Mouse (Mus musculus) lung, postnatal 0 days (tissue): ENCODE results near the gene Rint1. TPM values are rescaled to one million over a fixed set of nuclear protein-coding genes. Genes with fewer than 3 reads are reported as not detected.

ENCODE experiments used
- ATAC-seq: fragments of 200-750 bp; cut with Nextera tagmentation; 2 replicates; pipeline ENCODE4 v1.8.0; 2017; ENCODE audit warnings: moderate library complexity
- DNase-seq: peaks from one replicate; pipeline ENCODE4 v3.0.0-alpha.2; 2016; ENCODE audit warnings: low spot score
- H3K27ac ChIP-seq: fragments of 300-500 bp; sonication (generic); 2 replicates; pipeline ENCODE4 v1.5.1; 2014; ENCODE audit warnings: antibody characterized with exemption, mild to moderate bottlenecking, low read length, mixed read lengths
- H3K27me3 ChIP-seq: fragments of 300-500 bp; sonication (generic); replicated peaks from 2 replicates; pipeline ENCODE4 v1.6.1; 2014; ENCODE audit warnings: low read length, mixed read lengths; ENCODE audit not compliant: insufficient read depth
- H3K36me3 ChIP-seq: fragments of 300-500 bp; sonication (generic); 2 replicates; pipeline ENCODE4 v1.6.1; 2014; ENCODE audit warnings: low read length, mixed read lengths; ENCODE audit not compliant: insufficient read depth
- H3K4me1 ChIP-seq: fragments of 300-500 bp; sonication (generic); 2 replicates; pipeline ENCODE4 v1.6.1; 2014; ENCODE audit warnings: antibody characterized with exemption, low read depth, low read length, mixed read lengths; ENCODE audit not compliant: insufficient read depth
- H3K4me2 ChIP-seq: fragments of 300-500 bp; sonication (generic); replicated peaks from 2 replicates; pipeline ENCODE4 v1.6.1; 2014; ENCODE audit warnings: low read depth, mild to moderate bottlenecking, low read length, moderate library complexity, mixed read lengths
- H3K4me3 ChIP-seq: fragments of 300-500 bp; sonication (generic); 2 replicates; pipeline ENCODE4 v1.5.1; 2014; ENCODE audit warnings: low read depth, low read length
- H3K9ac ChIP-seq: fragments of 300-500 bp; sonication (generic); replicated peaks from 2 replicates; pipeline ENCODE4 v1.6.1; 2014; ENCODE audit warnings: low read depth, mild to moderate bottlenecking
- H3K9me3 ChIP-seq: fragments of 300-500 bp; sonication (generic); 2 replicates; pipeline ENCODE4 v1.6.1; 2016; ENCODE audit warnings: low read length, mixed read lengths
- CTCF ChIP-seq: IDR thresholded peaks from 2 replicates; pipeline ENCODE4 v1.5.1; 2016; ENCODE audit warnings: antibody characterized with exemption, mild to moderate bottlenecking
- EP300 ChIP-seq: IDR thresholded peaks from 2 replicates; pipeline ENCODE4 v1.6.1; 2016; ENCODE audit warnings: antibody characterized with exemption, mild to moderate bottlenecking, control low read depth
- WGBS: fragments of 180-500 bp; shearing (Covaris S2); extraction: QIAGEN DNeasy Blood & Tissue Kit; methylation state at CpG from one replicate; pipeline ENCODE4 v1.1.7; 2014; 5-methylcytosine and 5-hydroxymethylcytosine counted together
- polyA plus RNA-seq: library from polyadenylated mRNA; unstranded; fragments of >200 nt; fragmentation: Nextera tagmentation; extraction: Ambion mirVana; gene quantifications from 2 replicates; pipeline ENCODE4 v1.2.1, GENCODE M21; 2015

The Rint1 gene
- 19.7 and 21.3 TPM in 2 replicates for polyA plus RNA-seq

DNA sequence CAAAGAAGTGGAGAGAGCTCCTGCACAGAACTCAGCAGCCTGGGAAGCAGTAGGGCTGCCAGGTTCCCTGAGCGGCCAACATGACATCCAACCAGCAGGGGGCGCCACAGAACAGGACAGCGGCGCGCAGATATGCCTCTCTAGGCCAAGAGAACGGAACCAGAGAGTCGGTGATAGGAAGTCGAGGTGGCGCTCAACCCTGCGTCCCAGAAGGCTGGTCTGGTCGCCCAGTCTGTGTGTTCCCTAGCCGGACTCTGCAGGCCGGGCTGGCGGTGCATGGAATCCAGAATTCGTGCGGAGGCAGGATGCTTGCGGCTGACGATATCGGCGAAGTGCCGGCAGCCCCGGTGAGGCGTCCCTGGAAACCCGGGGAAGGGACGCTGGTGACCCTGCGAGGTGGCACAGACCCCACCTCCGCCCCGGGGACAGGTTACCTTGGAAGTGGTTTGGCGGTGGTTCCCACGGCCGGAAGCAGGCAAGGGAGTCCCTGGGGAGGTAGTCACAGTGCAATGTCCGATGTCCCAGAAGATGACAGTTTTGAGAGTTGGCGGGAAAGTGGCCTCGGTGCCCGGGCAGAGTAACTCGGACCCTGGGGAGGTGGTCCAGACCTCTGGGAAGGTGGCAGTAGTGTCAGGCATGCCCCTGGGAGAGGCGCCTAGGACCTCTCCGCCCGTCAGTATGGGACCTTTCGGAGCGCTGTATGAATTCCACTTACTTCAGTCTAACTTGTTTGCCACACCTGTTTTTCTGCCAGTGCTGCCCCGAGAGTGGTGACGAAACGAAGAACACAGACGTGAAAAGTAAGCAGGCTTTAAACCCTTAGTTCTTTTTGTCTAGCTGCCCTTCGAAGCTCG lies at the start of gene Rint1:
Gene Rint1 (plus strand): TSS at position 176 of the 854 bp plus-strand sequence.
- H3K4me3 ChIP-seq = peak within 1 kb of the TSS; percentile 83
- H3K27ac ChIP-seq = peak within 1 kb of the TSS; percentile 83
- DNase-seq (peak; percentile 95), ATAC-seq (peak; percentile 82)
- TF ChIP-seq CTCF (peak; percentile 99), EP300 (no peak)
- no peaks in the 10 kb centered on the region for H3K27me3 ChIP-seq
- WGBS = 2% methylated on average over 47 of the region's 47 CpGs
- H3K9me3 ChIP-seq = no peaks in the 10 kb centered on the region
- H3K4me2 ChIP-seq = peak within 1 kb of the TSS; percentile 83
- H3K4me1 ChIP-seq = 0 out of 2 replicates have a peak, but pooled peaks cover 5% of the 10 kb centered on the region
- H3K36me3 ChIP-seq = no peaks in the 10 kb centered on the region
- peak within 1 kb of the TSS; percentile 76 for H3K9ac ChIP-seq

DNA sequence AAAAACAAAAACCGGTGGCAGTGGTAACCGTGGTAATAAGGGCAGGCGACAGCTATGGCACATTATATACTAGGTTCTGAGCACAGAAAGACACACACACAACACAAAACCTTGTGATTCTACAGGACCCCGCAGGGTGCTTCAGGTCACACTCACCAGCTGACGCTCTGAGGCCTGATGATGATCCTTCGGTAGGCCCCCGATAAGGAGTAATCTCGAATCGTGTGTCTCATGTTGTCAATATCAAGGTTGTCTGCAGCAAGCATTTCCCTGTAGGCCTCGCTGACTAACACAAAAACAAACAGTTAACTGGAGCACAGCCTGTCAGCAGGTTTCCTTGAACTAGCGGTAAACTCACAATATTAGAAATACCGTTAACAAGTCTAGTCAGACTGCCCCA lies 44.2 kb upstream of the Rint1 start:
- H3K36me3 ChIP-seq = no peaks in the 10 kb centered on the region
- H3K9me3 ChIP-seq = no peaks in the 10 kb centered on the region
- 94% methylated on average over 12 of the region's 12 CpGs for WGBS

GRCm38 (mm10) chr5:23749882-23750281 lies 37.6 kb upstream of the Rint1 start:
- DNase-seq (no peak), ATAC-seq (no peak)
- WGBS = 58% methylated on average over 2 of the region's 2 CpGs
- TF ChIP-seq EP300 (no peak), CTCF (peak; percentile 30)
- Histone ChIP-seq H3K4me2 (no peak overlapping the region), H3K4me3 (no peak overlapping the region), H3K27ac (no peak overlapping the region), H3K9me3 (no peaks in the 10 kb centered on the region), H3K4me1 (no peaks in the 10 kb centered on the region), H3K27me3 (no peaks in the 10 kb centered on the region), H3K9ac (no peak overlapping the region), H3K36me3 (no peaks in the 10 kb centered on the region)

More for the DNA sequence above, 44.2 kb upstream of the Rint1 start:
- Histone ChIP-seq H3K9ac (no peak overlapping the region), H3K4me3 (no peak overlapping the region), H3K27me3 (no peaks in the 10 kb centered on the region), H3K4me1 (no peaks in the 10 kb centered on the region), H3K27ac (no peak overlapping the region), H3K4me2 (no peak overlapping the region)
- no peak for ATAC-seq
- no peak for DNase-seq
- TF ChIP-seq CTCF (no peak), EP300 (no peak)

- WGBS = 94% methylated on average over 9 of the region's 9 CpGs
- DNase-seq = no peak
Measured at GRCm38 (mm10) chr5:23755591-23755990, 31.9 kb upstream of the Rint1 start.

DNA sequence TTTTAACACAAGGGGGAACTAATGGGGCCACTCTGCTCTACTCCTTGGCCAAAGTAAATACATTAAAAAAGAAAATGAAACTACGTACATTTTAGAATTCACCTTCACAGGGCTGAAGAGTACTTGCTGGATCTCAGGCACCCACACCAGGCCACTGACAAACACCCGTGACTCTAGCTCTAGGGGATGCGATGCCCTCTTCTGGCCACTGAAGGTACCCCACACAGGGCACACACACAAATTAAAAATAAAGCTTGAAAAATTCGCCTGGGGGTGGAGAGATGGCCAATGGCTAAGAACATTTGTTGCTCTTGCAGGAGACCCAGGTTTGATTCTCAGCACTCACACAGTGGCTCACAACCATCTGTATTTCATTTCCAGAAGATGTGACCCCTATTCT lies 31.1 kb upstream of the Rint1 start:
- no peak overlapping the region for H3K27ac ChIP-seq
- no peak overlapping the region for H3K4me2 ChIP-seq
- H3K9me3 ChIP-seq = no peaks in the 10 kb centered on the region
- no peaks in the 10 kb centered on the region for H3K36me3 ChIP-seq
- no peak overlapping the region for H3K4me3 ChIP-seq
- 88% methylated on average over 4 of the region's 4 CpGs for WGBS
- no peak for ATAC-seq
- H3K27me3 ChIP-seq = no peaks in the 10 kb centered on the region
- no peak overlapping the region for H3K9ac ChIP-seq
- TF ChIP-seq CTCF = no peak
- TF ChIP-seq EP300 = no peak
- no peak for DNase-seq
- no peaks in the 10 kb centered on the region for H3K4me1 ChIP-seq

More at GRCm38 (mm10) chr5:23755591-23755990, 31.9 kb upstream of the Rint1 start:
- Histone ChIP-seq H3K4me1 (no peaks in the 10 kb centered on the region), H3K9me3 (no peaks in the 10 kb centered on the region), H3K27ac (no peak overlapping the region), H3K4me2 (no peak overlapping the region), H3K4me3 (no peak overlapping the region), H3K9ac (no peak overlapping the region), H3K27me3 (no peaks in the 10 kb centered on the region), H3K36me3 (no peaks in the 10 kb centered on the region)
- no peak for TF ChIP-seq CTCF
- TF ChIP-seq EP300 = no peak
- ATAC-seq = no peak

DNA sequence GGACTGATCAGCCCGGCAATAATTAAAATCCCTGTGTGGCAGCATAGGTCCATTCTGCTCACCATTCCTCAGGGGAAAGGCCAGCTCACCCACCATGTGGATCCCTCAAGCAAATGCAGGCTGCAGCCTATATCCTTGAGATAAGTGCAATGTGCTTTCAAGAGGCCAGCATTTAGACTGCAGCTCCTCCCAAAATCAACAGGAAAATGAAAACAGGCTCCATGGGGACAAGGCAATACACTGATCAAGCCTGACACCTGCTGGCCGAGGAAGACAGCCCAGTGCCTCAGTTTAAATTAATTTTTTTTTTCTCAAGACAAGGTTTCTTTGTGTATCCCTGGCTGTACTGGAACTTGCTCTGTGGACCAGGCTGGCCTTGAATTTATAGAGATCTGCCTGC lies 28.9 kb upstream of the Rint1 start:
- Histone ChIP-seq H3K4me3 (no peak overlapping the region), H3K9ac (no peak overlapping the region), H3K4me2 (no peak overlapping the region), H3K4me1 (no peaks in the 10 kb centered on the region), H3K27ac (no peak overlapping the region), H3K9me3 (no peaks in the 10 kb centered on the region), H3K27me3 (no peaks in the 10 kb centered on the region), H3K36me3 (no peaks in the 10 kb centered on the region)
- DNase-seq = peak; percentile 75
- TF ChIP-seq CTCF (peak; percentile 77), EP300 (peak; percentile 30; the same call in 1 of the 2 replicates)
- 50% methylated on average over 2 of the region's 2 CpGs for WGBS
- peak; percentile 59 for ATAC-seq
